Mouse (Mus musculus): ENCODE results near the gene Gm13278. TPM values are rescaled to one million over a fixed set of nuclear protein-coding genes. Genes with fewer than 3 reads are reported as not detected.

Gene Gm13278
- polyA plus RNA-seq, 1 experiment from 2014 or later, result not detected

DNA sequence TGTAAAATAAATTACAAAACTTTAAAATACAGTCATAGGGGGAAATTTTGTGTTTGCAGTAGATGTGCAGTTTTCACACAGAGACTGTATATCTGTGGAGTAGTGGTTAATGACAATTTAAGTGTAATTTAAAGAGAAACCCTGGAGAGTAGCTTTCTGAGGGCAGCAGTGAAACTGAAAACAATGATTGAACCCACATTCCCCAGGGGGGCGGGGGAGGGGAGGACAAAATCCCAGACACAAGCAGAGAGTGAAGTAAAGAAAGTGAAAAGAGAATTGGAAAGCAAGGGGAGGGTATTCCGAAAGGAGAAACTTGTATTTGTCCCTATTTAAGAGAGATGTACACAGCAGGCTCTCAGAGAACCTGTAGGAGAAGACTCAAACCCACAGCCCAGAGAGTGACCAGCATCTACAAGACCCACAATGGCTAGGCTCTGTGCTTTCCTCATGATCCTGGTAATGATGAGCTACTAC is 50.1 kb downstream of the Gm13278 start, which contains the start of gene Ifna4:
Ifna4 (plus strand) TSS at position 424 of the 474 bp plus-strand sequence.
- no peaks in the 10 kb centered on the region for H3K4me1 ChIP-seq (ENCODE audit: insufficient read depth)
- H3K9ac ChIP-seq, result no peak within 1 kb of the TSS
- H3K4me3 ChIP-seq (ENCODE audit: low read depth, low read length), result no peak within 1 kb of the TSS
- H3K4me2 ChIP-seq, result no peak within 1 kb of the TSS
- 41% methylated on average over 2 of the region's 2 CpGs for WGBS
- no peaks in the 10 kb centered on the region for H3K9me3 ChIP-seq (ENCODE audit: low read depth, low read length)
- ATAC-seq (ENCODE audit: insufficient read depth) (no peak), DNase-seq (no peak)
- TF ChIP-seq CTCF (IDR thresholded peaks at IDR 0.05; ENCODE audit: low read depth), result no peak
- no peaks in the 10 kb centered on the region for H3K36me3 ChIP-seq (ENCODE audit: insufficient read depth)
- no peak within 1 kb of the TSS for H3K27ac ChIP-seq (ENCODE audit: low read depth)
- H3K27me3 ChIP-seq (ENCODE audit: insufficient read depth, low read length), result no peaks in the 10 kb centered on the region

Other genes starting within 250 kb of the Gm13278 start
- gene Ifna15, start 233.3 kb upstream of the Gm13278 start, polyA plus RNA-seq (2014; fragmentation: Nextera tagmentation; extraction: Ambion mirVana), result not detected in 2 replicates
- not detected in 2 replicates for gene Ifna14, start 219.8 kb upstream of the Gm13278 start, polyA plus RNA-seq (2014; fragmentation: Nextera tagmentation; extraction: Ambion mirVana)
- not detected in 2 replicates for gene Ifna9, start 199.2 kb upstream of the Gm13278 start, polyA plus RNA-seq (2014; fragmentation: Nextera tagmentation; extraction: Ambion mirVana)
- gene Ifna12, start 188.2 kb upstream of the Gm13278 start, polyA plus RNA-seq (2014; fragmentation: Nextera tagmentation; extraction: Ambion mirVana), result not detected in 2 replicates
- not detected in 2 replicates for gene C87499, start 157.1 kb upstream of the Gm13278 start, polyA plus RNA-seq (2014; fragmentation: Nextera tagmentation; extraction: Ambion mirVana)
- not detected in 2 replicates for gene Ifna13, start 147.1 kb upstream of the Gm13278 start, polyA plus RNA-seq (2014; fragmentation: Nextera tagmentation; extraction: Ambion mirVana)
- gene Ifna16, start 114.6 kb upstream of the Gm13278 start, polyA plus RNA-seq (2014; fragmentation: Nextera tagmentation; extraction: Ambion mirVana), result not detected in 2 replicates
- not detected in 2 replicates for gene Ifna2, start 107.6 kb upstream of the Gm13278 start, polyA plus RNA-seq (2014; fragmentation: Nextera tagmentation; extraction: Ambion mirVana)
- not detected in 2 replicates for gene Ifnab, start 100.2 kb upstream of the Gm13278 start, polyA plus RNA-seq (2014; fragmentation: Nextera tagmentation; extraction: Ambion mirVana)
- 1.1 TPM in 2 replicates for gene Gm26566, start 69.7 kb upstream of the Gm13278 start, polyA plus RNA-seq (2014; fragmentation: Nextera tagmentation; extraction: Ambion mirVana)
- 117 TPM in 2 replicates for gene Klhl9, start 69.1 kb upstream of the Gm13278 start, polyA plus RNA-seq (2014; fragmentation: Nextera tagmentation; extraction: Ambion mirVana)
- gene Gm13271, start 36.7 kb upstream of the Gm13278 start, polyA plus RNA-seq (2014; fragmentation: Nextera tagmentation; extraction: Ambion mirVana), result not detected in 2 replicates
- gene Gm13283, start 31.4 kb upstream of the Gm13278 start, polyA plus RNA-seq (2014; fragmentation: Nextera tagmentation; extraction: Ambion mirVana), result 0.27 and 0.33 TPM in 2 replicates
- gene Gm13290, start 17.7 kb upstream of the Gm13278 start, polyA plus RNA-seq (2014; fragmentation: Nextera tagmentation; extraction: Ambion mirVana), result 0.60 TPM in 1 of 2 replicates, not detected in the other
- gene Gm13289, start 14.6 kb upstream of the Gm13278 start, polyA plus RNA-seq (2014; fragmentation: Nextera tagmentation; extraction: Ambion mirVana), result not detected in 2 replicates
- not detected in 2 replicates for gene Gm13272, start 11.7 kb upstream of the Gm13278 start, polyA plus RNA-seq (2014; fragmentation: Nextera tagmentation; extraction: Ambion mirVana)
- 0.14 and 0.26 TPM in 2 replicates for gene Ifnz, start 9.4 kb upstream of the Gm13278 start, polyA plus RNA-seq (2014; fragmentation: Nextera tagmentation; extraction: Ambion mirVana)
- not detected in 2 replicates for gene Gm13276, start 5.8 kb upstream of the Gm13278 start, polyA plus RNA-seq (2014; fragmentation: Nextera tagmentation; extraction: Ambion mirVana)
- not detected in 2 replicates for gene Gm13277, start 2.9 kb upstream of the Gm13278 start, polyA plus RNA-seq (2014; fragmentation: Nextera tagmentation; extraction: Ambion mirVana)
- not detected in 2 replicates for gene Gm13275, start 2.9 kb downstream of the Gm13278 start, polyA plus RNA-seq (2014; fragmentation: Nextera tagmentation; extraction: Ambion mirVana)
- not detected in 2 replicates for gene Gm13279, start 5.8 kb downstream of the Gm13278 start, polyA plus RNA-seq (2014; fragmentation: Nextera tagmentation; extraction: Ambion mirVana)
- 1.2 and 1.7 TPM in 2 replicates for gene Gm13285, start 8.1 kb downstream of the Gm13278 start, polyA plus RNA-seq (2014; fragmentation: Nextera tagmentation; extraction: Ambion mirVana)
- not detected in 2 replicates for gene Gm13287, start 11.7 kb downstream of the Gm13278 start, polyA plus RNA-seq (2014; fragmentation: Nextera tagmentation; extraction: Ambion mirVana)
- 0.09 TPM in 1 of 2 replicates, not detected in the other for gene Gm13288, start 14.0 kb downstream of the Gm13278 start, polyA plus RNA-seq (2014; fragmentation: Nextera tagmentation; extraction: Ambion mirVana)
- gene Ifna7, start 24.7 kb downstream of the Gm13278 start, polyA plus RNA-seq (2014; fragmentation: Nextera tagmentation; extraction: Ambion mirVana), result not detected in 2 replicates
- gene Ifna11, start 28.4 kb downstream of the Gm13278 start, polyA plus RNA-seq (2014; fragmentation: Nextera tagmentation; extraction: Ambion mirVana), result not detected in 2 replicates
- not detected in 2 replicates for gene Ifna6, start 35.9 kb downstream of the Gm13278 start, polyA plus RNA-seq (2014; fragmentation: Nextera tagmentation; extraction: Ambion mirVana)
- not detected in 2 replicates for gene Ifna5, start 44.0 kb downstream of the Gm13278 start, polyA plus RNA-seq (2014; fragmentation: Nextera tagmentation; extraction: Ambion mirVana)
- gene Ifna4, start 50.3 kb downstream of the Gm13278 start, polyA plus RNA-seq (2014; fragmentation: Nextera tagmentation; extraction: Ambion mirVana), result not detected in 2 replicates
- not detected in 2 replicates for gene Ifna1, start 58.5 kb downstream of the Gm13278 start, polyA plus RNA-seq (2014; fragmentation: Nextera tagmentation; extraction: Ambion mirVana)
- gene Ifne, start 88.7 kb downstream of the Gm13278 start, polyA plus RNA-seq (2014; fragmentation: Nextera tagmentation; extraction: Ambion mirVana), result not detected in 2 replicates